9 mouse cellular contexts compared by ENCODE assay signal in genomic region chr12:5336927-5337712, GRCm38 (mm10). TPM values are rescaled to one million over a fixed set of nuclear protein-coding genes. Genes with fewer than 3 reads are reported as not detected.
A peak's percentile ranks its signal among the peaks of the same experiment; 100 is the strongest.
DNase-seq lines count a peak whose midpoint lies in the region; ATAC-seq and TF ChIP-seq lines count a peak whose summit lies in the region.
"Had no signal": no experiment of that assay in that cellular context is flagged by ENCODE, and none has a peak within 500 bp of the region (broad histone marks: within the 10 kb centered on the region; RNA-seq: fewer than 3 reads in every experiment).

No protein-coding gene starts in this region.

- H3K27ac ChIP-seq in lung, postnatal 0 days (ENCODE audit: low read length), result no peak overlapping the region
- H3K27ac ChIP-seq in midbrain, postnatal 0 days (ENCODE audit: low read depth, low read length), result no peak overlapping the region
- H3K27ac ChIP-seq: neural tube, embryonic 12.5 days had no signal

- H3K4me3 ChIP-seq in lung, postnatal 0 days (ENCODE audit: low read depth, low read length), result no peak overlapping the region
- H3K4me3 ChIP-seq in lung, adult 2 months (replicated peaks; ENCODE audit: extremely low read depth, low read depth, low read length), result no peak overlapping the region
- H3K4me3 ChIP-seq in midbrain, postnatal 0 days (ENCODE audit: low read depth, low read length), result no peak overlapping the region
- H3K4me3 ChIP-seq: neural tube, embryonic 12.5 days had no signal

- DNase-seq in lung, postnatal 0 days (ENCODE audit: low spot score), result no peak
- no peak for DNase-seq in lung, adult 2 months
- peak; percentile 48 to 66 for DNase-seq in cerebellum, postnatal 14 days
- peak; percentile 17 for DNase-seq in heart, postnatal 4 days
- peak; percentile 32 for DNase-seq in midbrain, postnatal 0 days (ENCODE audit: low spot score)
- no peak for DNase-seq in urinary bladder, postnatal 14 days (ENCODE audit: low spot score)
- DNase-seq in urinary bladder, postnatal 10 days (ENCODE audit: low spot score), result no peak

- TF ChIP-seq CTCF in lung, postnatal 0 days (IDR thresholded peaks at IDR 0.05), result no peak
- no peak for TF ChIP-seq CTCF in lung, adult 2 months (IDR thresholded peaks at IDR 0.05; ENCODE audit: insufficient read depth, low read length)
- TF ChIP-seq CTCF in midbrain, postnatal 0 days (IDR thresholded peaks at IDR 0.05), result no peak

- no peaks in the 10 kb centered on the region for H3K36me3 ChIP-seq in lung, postnatal 0 days (ENCODE audit: insufficient read depth, low read length)
- no peaks in the 10 kb centered on the region for H3K36me3 ChIP-seq in midbrain, postnatal 0 days (ENCODE audit: insufficient read depth, low read length)
- H3K36me3 ChIP-seq: neural tube, embryonic 12.5 days had no signal

- no peak for TF ChIP-seq POLR2A in lung, adult 2 months (IDR thresholded peaks at IDR 0.05; ENCODE audit: borderline replicate concordance, extremely low read depth, low read depth, low read length)

- no peaks in the 10 kb centered on the region for H3K4me1 ChIP-seq in lung, postnatal 0 days (ENCODE audit: insufficient read depth, low read depth, low read length)
- 0 out of 2 replicates have a peak, but pooled peaks cover 3% of the 10 kb centered on the region for H3K4me1 ChIP-seq in lung, adult 2 months (ENCODE audit: control insufficient read depth, insufficient read depth, low read length)
- peaks cover 3% of the 10 kb centered on the region; the same call in 1 of the 2 replicates for H3K4me1 ChIP-seq in midbrain, postnatal 0 days (ENCODE audit: insufficient read depth, low read length)

- H3K9me3 ChIP-seq in lung, postnatal 0 days (ENCODE audit: low read length), result no peaks in the 10 kb centered on the region
- no peaks in the 10 kb centered on the region for H3K9me3 ChIP-seq in midbrain, postnatal 0 days (ENCODE audit: low read length)
- H3K9me3 ChIP-seq: neural tube, embryonic 12.5 days had no signal

- WGBS in lung, postnatal 0 days, result 52% methylated on average over 8 of the region's 8 CpGs
- WGBS in lung, adult 2 months, result 42% methylated on average over 8 of the region's 8 CpGs
- WGBS in midbrain, postnatal 0 days, result 26% methylated on average over 8 of the region's 8 CpGs

- no peak for TF ChIP-seq EP300 in lung, postnatal 0 days (IDR thresholded peaks at IDR 0.05)

- H3K4me2 ChIP-seq in lung, postnatal 0 days (replicated peaks; ENCODE audit: low read depth, low read length), result no peak overlapping the region
- no peak overlapping the region for H3K4me2 ChIP-seq in midbrain, postnatal 0 days (ENCODE audit: low read depth, low read length, poor library complexity, severe bottlenecking)
- H3K4me2 ChIP-seq: neural tube, embryonic 12.5 days had no signal

- H3K27me3 ChIP-seq in lung, postnatal 0 days (replicated peaks; ENCODE audit: insufficient read depth, low read length), result no peaks in the 10 kb centered on the region
- H3K27me3 ChIP-seq in midbrain, postnatal 0 days (ENCODE audit: insufficient read depth, low read length), result no peaks in the 10 kb centered on the region
- H3K27me3 ChIP-seq: neural tube, embryonic 12.5 days had no signal

- peak; percentile 53 for ATAC-seq in lung, postnatal 0 days
- no peak for ATAC-seq in midbrain, postnatal 0 days (ENCODE audit: low FRiP score)
- no peak for ATAC-seq in inflammation-experienced regulatory T-cells, adult 6 months

- H3K9ac ChIP-seq in lung, postnatal 0 days (replicated peaks; ENCODE audit: low read depth), result no peak overlapping the region
- H3K9ac ChIP-seq in midbrain, postnatal 0 days (replicated peaks; ENCODE audit: low read length, poor library complexity, severe bottlenecking), result no peak overlapping the region
- H3K9ac ChIP-seq: neural tube, embryonic 12.5 days had no signal

RNA-seq across cellular contexts. Expression of gene Klhl29, which starts 38.4 kb away (rescaled TPM):
- 0.23 and 0.33 TPM in 2 replicates for polyA plus RNA-seq in lung, postnatal 0 days (2015; fragmentation: Nextera tagmentation; extraction: Ambion mirVana)
- polyA plus RNA-seq in lung, adult 2 months (2012; rRNA removed), result 4.6 and 6.1 TPM in 2 replicates
- under 1 TPM; 0.69 to 0.90 TPM for total RNA-seq in heart, postnatal 4 days (2021)
- total RNA-seq in midbrain, postnatal 0 days (2014; rRNA removed), result 11.9 TPM in 2 replicates
- polyA plus RNA-seq in midbrain, postnatal 0 days (2015; fragmentation: Nextera tagmentation; extraction: Ambion mirVana), result 1.8 and 2.7 TPM in 2 replicates
- under 1 TPM in 2 of 3 experiments, not detected in 1; 0.33 to 0.42 TPM for polyA plus RNA-seq in inflammation-experienced regulatory T-cells, adult 6 months (2017; shearing (Covaris generic))

Comparison
In these comparisons a context has a peak if more than half of its experiments do, and no peak if none do; other contexts are left out.
1. DNase-seq: peak in cerebellum, postnatal 14 days (2 of 2), heart, postnatal 4 days (single experiment) and midbrain, postnatal 0 days (single experiment); none in lung, postnatal 0 days (single experiment), lung, adult 2 months (single experiment), urinary bladder, postnatal 14 days (single experiment) and urinary bladder, postnatal 10 days (single experiment).